Mouse (Mus musculus) CH12F3 (cell line): ENCODE measurements around the gene Schip1.

Experiments
- in situ Hi-C: fragments of 300-500 bp; cut with MboI; formaldehyde crosslinking; loops from 2 replicates; pipeline ENCODE4 v1.14.3; 2020; ENCODE audit warnings: low sequenced_read_pairs

Schip1 gene

GRCm38 (mm10) chr3:68575636-68576340 is 511.2 kb downstream of the Schip1 start:
- in situ Hi-C loops, result no loop called here

GRCm38 (mm10) chr3:68576431-68576830 is 511.8 kb downstream of the Schip1 start:
- in situ Hi-C loops, result no loop called here

- in situ Hi-C loops, result no loop called here
Measured at GRCm38 (mm10) chr3:68576948-68577347, 512.3 kb downstream of the Schip1 start.

- in situ Hi-C loops, result no loop called here
Measured at GRCm38 (mm10) chr3:68581591-68581990, 517.0 kb downstream of the Schip1 start.

GRCm38 (mm10) chr3:68582103-68582740 is 517.6 kb downstream of the Schip1 start:
- in situ Hi-C loops, result no loop called here

GRCm38 (mm10) chr3:68583031-68583693 is 518.6 kb downstream of the Schip1 start:
- in situ Hi-C loops, result no loop called here

- in situ Hi-C loops, result no loop called here
Measured at GRCm38 (mm10) chr3:68583771-68584511, 519.3 kb downstream of the Schip1 start.

- in situ Hi-C loops, result no loop called here
Measured at GRCm38 (mm10) chr3:68585213-68585612, 520.6 kb downstream of the Schip1 start.

GRCm38 (mm10) chr3:68586646-68587064 is 522.1 kb downstream of the Schip1 start:
- in situ Hi-C loops, result no loop called here

- in situ Hi-C loops, result no loop called here
Measured at GRCm38 (mm10) chr3:68587567-68588245, 523.1 kb downstream of the Schip1 start.

GRCm38 (mm10) chr3:68589220-68589840 is 524.7 kb downstream of the Schip1 start:
- in situ Hi-C loops, result no loop called here

- in situ Hi-C loops, result no loop called here
Measured at GRCm38 (mm10) chr3:68590436-68590835, 525.8 kb downstream of the Schip1 start.

GRCm38 (mm10) chr3:68592575-68592974 is 528.0 kb downstream of the Schip1 start:
- in situ Hi-C loops, result no loop called here

- in situ Hi-C loops, result no loop called here
Measured at GRCm38 (mm10) chr3:68593073-68593867, 528.7 kb downstream of the Schip1 start.

GRCm38 (mm10) chr3:68595316-68595925 is 530.8 kb downstream of the Schip1 start:
- in situ Hi-C loops, result no loop called here

- in situ Hi-C loops, result no loop called here
Measured at GRCm38 (mm10) chr3:68596938-68597337, 532.3 kb downstream of the Schip1 start.

- in situ Hi-C loops, result loop anchor here (25.0 kb wide), 1 partner anchor 109 kb away; no protein-coding TSS in a partner anchor
Measured at GRCm38 (mm10) chr3:68602891-68603290, 538.3 kb downstream of the Schip1 start.

- in situ Hi-C loops, result loop anchor here (25.0 kb wide), 1 partner anchor 108 kb away; no protein-coding TSS in a partner anchor
Measured at GRCm38 (mm10) chr3:68604467-68604866, 539.9 kb downstream of the Schip1 start.

- in situ Hi-C loops, result loop anchor here (25.0 kb wide), 1 partner anchor 107 kb away; no protein-coding TSS in a partner anchor
Measured at GRCm38 (mm10) chr3:68604962-68605361, 540.4 kb downstream of the Schip1 start.
